Mouse (Mus musculus) megakaryocyte, embryonic 14.5 days (primary cell): ENCODE measurements at regions not wholly inside any gene's neighbourhood (a gene's known extent, or its start where the extent isn't known, plus 50 kb on each side); places are given as distances from the start of the nearest gene placed in this dataset.

ENCODE experiments used
- FLI1 ChIP-seq: IDR thresholded peaks from 2 replicates; pipeline ENCODE4 v1.6.1; 2012; ENCODE audit warnings: low read length, inconsistent platforms, mixed read lengths
- GATA1 ChIP-seq: IDR thresholded peaks from 3 replicates; pipeline ENCODE4 v1.6.1; 2012; ENCODE audit warnings: mixed read lengths, low read length, inconsistent platforms, borderline replicate concordance

DNA sequence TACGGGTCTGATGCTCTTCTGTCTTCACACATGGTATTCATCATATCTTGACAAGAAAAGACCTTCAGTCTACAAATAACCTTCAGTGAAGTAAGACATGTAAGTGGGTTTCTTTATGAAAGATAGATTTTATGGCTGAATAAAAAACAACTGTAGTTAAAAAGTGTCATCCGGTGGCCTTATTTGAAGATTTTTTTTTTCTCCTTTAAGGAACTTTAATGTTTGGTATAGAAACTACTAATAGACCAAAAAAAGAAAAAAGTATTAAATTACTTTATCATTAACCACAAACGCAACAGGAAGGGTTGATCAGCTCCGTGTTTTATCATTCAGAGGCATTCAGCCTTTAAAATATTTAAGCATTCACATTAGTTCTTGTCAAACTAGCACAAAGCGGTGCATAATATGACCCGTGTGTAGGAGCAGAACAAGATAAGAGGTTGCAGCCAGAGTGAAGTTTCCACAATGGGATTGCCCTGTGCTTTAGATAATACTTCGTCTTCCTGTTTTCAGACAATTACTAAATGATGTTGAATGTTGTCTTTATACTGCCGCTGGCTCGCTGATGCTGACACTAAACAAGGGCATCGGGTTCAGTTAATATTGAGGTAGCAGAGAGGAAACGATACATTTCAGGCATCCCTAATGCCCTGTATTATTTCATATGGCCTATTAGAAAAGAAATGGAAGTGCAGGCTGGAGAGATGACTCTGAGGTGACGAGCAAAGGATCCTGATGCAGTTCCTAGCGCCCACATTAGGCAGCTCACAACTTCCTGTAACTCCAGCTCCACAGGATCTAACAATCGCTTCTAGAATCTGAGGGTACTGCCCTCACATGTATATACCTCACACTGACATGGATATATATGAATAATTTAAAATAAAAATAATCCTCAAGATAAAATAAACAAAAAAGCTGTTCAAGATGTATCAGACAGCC, 244.8 kb downstream of the Rpl36a-ps1 start:
- TF ChIP-seq GATA1 = no peak
- TF ChIP-seq FLI1 = no peak
